Mouse (Mus musculus) olfactory bulb, adult 2 months (tissue): Measurements from ENCODE around the gene Thada.

Experiments used
- CTCF ChIP-seq: fragments of 200-500 bp; IDR thresholded peaks from 2 replicates; pipeline ENCODE4 v1.5.1; 2012; ENCODE audit warnings: low read depth, mild to moderate bottlenecking, low read length, moderate library complexity; ENCODE audit not compliant: insufficient read depth
- POLR2A ChIP-seq: fragments of 200-500 bp; IDR thresholded peaks from 2 replicates; pipeline ENCODE4 v1.6.1; 2012; ENCODE audit warnings: mild to moderate bottlenecking, low read depth, low read length, moderate library complexity; ENCODE audit not compliant: insufficient read depth

DNA sequence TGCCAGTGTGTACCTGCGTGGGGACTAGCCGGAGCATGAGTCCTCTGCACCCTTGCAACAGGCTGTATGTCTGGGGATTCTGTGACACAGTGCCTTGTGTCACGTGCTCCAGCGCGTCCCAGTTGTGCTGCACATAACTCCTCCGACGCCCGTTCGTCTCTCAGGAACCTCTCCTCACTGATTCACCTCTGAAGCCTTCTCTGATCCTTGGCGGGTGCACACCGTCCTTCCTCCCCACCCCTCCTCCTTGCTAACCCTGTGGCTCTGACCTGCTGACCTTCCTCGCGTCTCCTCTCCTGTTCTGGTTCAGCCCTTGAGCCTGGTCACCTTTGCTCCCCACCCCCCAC is 309.8 kb downstream of the Thada start:
- TF ChIP-seq POLR2A = no peak
- TF ChIP-seq CTCF = no peak
